Mouse (Mus musculus) embryonic fibroblast, embryonic 13.5 days (primary cell): Measurements from ENCODE around the gene Prickle2.

Experiments used
- CTCF ChIP-seq: IDR thresholded peaks from 2 replicates; pipeline ENCODE4 v1.5.1; 2011; ENCODE audit warnings: mild to moderate bottlenecking, control low read depth, low read length, moderate library complexity, borderline replicate concordance; ENCODE audit not compliant: insufficient read depth
- POLR2A ChIP-seq: IDR thresholded peaks from 2 replicates; pipeline ENCODE4 v1.6.1; 2011; ENCODE audit warnings: low read depth, mild to moderate bottlenecking, control low read depth, low read length, moderate library complexity

DNA sequence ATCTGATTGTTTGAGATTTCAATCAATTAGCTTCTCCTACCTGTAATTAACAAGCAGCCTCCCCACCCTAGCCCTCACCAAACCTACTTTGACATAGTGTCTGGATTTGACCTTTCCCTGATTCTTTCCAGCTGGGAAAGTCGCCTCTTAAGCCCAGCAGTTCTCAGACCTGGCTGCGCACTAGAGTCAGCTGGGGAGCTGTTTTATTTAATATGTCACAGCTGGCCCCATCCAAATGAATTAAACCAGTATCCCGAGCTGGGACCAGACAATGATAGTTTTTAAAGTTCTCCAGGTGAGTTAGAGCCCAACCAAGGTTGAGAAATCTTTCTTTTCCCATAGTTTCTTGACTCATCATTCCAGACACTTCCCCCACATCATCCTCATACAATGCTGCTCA lies 9.9 kb upstream of the Prickle2 start:
- TF ChIP-seq CTCF (no peak), POLR2A (no peak)
